Mouse (Mus musculus): ENCODE measurements at regions not wholly inside any gene's neighbourhood (a gene's known extent, or its start where the extent isn't known, plus 50 kb on each side); places are given as distances from the start of the nearest gene placed in this dataset.
A peak's percentile ranks its signal among the peaks of the same experiment; 100 is the strongest.

DNA sequence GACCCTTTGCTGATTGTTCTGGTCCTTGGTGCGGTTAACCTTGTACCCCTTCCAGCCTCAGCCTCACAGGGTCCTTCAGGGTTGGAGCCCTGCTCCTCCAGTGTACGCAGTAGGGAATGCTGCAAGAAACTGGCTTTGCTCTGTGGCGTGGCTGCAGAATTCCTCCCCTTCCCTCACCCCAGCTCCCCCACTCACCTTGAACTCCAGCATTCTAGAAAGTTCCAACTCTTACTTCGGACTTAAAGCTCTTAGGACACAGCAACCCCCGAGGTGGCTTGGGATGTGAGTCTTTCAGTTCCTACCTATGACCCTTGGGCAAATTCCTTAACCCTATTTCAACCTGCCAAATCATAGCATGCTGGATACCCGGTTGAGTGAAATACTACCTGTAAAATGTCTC is 73.3 kb upstream of the 1700024P04Rik start:
- no peak for DNase-seq (ENCODE audit: low spot score in 2 of 2)

DNA sequence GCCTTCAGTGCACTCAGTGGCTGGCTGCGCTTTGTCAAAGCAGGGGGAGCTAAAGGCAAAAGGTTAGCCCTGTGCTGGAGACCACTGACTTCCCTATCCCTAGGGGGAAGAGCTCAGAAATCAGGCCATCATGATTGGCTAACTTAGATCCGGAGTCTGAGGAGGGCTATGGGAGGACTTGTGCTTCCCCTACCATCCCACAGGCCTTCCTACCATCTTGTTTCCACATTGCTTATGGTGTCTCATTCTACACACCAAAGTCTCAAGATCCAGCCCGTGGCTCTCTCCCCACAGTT is 72.9 kb upstream of the 1700024P04Rik start:
- DNase-seq (ENCODE audit: low spot score in 2 of 2): no peak

DNA sequence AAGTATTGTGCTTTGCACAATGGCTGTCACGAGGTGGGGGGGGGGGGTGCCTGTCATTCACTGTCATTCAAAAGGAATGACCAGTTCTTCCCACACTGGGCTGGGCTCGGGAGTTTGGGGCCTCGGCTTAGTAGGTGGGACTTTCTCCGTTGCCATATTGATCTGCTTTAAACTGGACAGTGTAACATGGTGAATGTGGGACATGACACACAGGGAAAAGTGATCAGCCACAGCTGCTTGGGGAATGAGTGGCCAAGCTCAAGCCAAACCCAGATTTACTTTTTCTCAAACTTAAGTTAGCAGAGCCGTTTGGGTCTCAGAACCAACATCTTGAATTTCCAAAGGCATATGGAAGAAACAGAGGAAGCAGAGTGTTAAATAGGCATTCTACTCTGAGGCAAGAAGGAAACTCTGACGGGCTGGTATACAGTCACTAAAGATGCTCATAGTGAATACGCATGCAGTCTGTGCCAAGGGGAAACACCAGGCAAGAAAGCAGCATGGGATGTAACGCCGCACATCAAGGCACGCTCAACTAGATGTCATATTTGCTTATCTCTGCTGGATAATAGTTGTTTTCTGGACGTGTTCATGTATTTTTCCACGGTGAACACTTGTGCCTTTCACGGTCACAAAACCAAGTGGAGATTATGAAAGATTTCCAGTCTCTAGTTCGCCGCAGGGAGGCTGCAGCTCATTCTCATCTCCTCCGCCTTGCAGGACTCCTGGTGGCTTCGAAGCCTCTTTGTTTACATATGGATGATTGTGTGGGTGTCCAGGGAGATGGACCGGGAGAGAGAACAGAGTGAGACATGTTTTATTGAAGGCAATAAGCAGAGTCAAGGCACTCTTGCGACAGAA is 72.3 kb upstream of the 1700024P04Rik start:
- DNase-seq (ENCODE audit: low spot score in 2 of 2): no peak

DNA sequence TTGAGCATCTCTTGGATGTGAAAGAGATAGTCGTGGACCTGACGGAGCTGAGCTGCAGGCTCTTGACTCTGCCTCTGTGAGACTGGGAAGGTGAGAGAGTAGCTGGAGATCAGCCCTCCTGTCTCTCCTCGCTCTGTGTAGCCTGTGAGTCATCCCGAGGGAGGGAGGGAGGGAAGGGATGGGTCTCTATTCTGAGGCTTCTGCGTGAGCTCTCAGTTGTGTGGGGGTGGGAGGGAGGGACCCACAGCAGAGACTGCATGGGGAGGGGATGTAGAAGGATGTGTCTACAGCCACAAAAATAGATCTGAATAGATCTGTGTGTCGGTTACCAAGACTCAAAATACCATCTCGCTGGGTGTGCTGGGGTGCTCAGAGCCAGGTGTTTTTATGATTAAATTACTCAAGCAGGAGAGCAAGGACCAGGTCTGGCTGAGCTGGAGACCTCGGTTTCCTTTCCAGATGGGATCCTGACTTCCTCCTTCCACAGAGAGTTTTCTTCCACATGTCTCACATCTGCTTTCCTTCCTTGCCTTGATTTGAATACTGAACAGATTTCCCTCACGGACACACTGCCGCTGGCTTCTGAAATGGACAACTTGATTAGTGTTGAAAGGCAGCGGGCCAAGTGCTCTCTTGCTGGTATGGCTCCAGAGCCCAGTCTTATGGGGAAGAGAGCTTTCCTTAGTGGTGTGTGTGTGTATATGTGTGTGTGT is 71.4 kb upstream of the 1700024P04Rik start:
- no peak for DNase-seq (ENCODE audit: low spot score in 2 of 2)

DNA sequence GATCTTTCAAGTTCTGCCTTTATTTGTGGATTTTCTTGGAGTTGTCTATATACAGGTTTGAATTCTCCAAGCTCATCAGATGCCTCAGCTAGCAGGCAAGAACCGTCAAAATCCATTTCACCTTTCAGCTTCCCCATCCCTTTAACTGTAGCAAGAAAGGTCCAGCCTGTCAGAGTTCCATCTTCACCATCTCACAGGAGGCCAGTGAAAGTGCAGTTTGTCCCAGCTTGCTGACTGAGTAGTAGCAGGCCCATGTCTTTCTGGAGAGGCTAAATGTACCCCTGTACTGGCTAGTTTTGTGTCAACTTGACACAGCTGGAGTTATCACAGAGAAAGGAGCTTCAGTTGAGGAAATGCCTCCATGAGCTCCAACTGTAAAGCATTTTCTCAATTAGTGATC is 67.7 kb upstream of the 1700024P04Rik start:
- DNase-seq (ENCODE audit: low spot score in 2 of 2): no peak

DNA sequence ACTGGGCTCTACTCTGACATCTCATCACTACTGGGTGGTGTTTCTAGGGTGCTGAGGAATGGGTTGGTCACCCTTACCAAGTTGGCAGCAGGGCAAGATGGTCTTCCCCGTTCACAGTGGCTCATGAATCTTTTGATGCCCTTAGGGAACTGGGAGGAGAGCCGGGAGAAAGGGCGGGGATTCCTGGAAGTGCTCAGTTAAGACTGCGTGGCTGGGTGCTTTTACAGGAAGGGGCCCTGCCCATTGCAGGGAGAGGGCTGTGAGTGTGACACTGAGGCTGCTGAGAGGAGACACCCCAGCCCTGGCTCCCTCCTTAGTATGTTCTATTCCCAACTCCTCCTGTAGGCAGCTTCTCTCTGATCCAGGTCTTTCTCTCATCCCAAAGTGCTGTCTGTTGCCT is 65.3 kb upstream of the 1700024P04Rik start:
- DNase-seq (ENCODE audit: low spot score in 2 of 2): no peak

DNA sequence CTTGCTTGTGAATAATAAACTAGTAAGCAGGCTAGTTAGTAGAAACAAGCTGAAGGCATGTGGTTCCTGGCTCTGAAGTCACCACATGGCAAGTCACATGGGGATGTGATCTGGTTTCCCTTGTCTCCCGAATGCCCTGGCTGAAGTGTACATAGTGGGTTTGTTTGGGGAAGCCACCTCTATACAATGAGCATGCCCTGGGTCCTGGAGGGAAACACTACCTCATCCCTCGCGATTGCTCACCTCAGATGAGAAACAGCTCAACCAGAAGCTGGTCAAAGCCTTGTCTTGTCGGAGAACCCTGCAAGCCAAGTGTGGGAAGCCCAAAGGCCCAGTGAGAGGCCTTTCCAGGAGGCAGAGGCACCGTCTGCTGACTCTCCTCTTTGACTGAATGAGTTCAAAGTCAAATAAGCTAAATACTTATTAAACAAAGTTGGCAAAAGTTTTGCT is 64.3 kb upstream of the 1700024P04Rik start:
- DNase-seq (ENCODE audit: low spot score in 2 of 2): no peak

DNA sequence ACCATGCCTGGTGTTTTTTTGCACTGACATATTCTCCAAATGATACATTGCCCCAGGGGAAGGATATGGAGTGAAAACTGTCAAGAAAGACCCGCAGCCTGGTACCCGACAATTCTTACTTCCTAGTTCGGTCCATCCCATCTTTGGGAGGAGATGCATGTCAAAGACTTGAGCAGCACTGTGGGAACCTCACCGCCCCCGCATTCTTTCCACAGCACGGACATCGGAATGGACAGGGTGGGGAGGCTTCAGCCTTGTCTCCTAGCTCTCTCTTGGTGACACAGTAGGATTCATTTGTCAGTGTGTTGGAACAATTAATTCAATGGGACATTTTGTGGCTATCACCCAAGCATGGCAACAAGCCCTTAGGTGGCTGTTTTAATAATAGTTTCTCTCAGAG is 62.9 kb upstream of the 1700024P04Rik start:
- no peak for DNase-seq (ENCODE audit: low spot score in 2 of 2)

DNA sequence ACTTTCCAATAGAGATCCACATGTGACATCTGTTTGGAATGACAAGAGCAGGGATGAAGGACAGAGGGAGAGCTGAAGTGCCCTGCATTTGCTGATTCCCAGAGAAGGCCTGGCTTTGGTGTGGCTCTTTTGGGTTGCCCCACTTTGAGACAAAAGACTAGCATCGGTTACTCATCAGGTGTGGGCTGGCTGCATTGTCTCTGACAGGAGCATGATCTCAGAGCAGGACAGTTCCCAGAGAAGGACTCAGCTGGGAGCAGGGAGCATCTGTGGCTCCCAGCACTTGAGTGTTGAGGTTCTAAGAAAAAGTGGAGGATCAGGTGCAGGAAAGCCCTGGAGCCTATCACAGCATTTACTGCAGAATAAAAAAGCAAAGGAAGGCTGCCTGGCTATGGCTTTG is 62.4 kb upstream of the 1700024P04Rik start:
- no peak for DNase-seq (ENCODE audit: low spot score in 2 of 2)

DNA sequence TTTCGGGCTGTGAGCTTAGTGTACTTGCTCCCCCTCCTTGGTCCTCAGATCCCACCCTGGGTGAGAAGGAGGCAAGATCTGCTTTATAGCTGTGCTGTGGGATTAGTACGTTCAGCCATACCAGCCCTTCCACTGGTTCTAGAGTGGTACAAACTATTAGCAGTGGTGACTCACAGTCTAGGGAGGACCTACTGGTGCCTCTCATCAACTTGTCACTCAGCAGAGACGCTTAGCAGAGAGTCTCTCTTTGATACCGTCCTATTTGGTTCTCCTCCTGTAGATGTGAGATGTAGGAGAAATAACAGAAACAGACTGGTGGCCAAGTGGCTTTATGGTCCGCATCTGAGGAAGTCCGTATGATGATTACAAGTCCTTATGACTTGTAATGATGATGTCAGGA is 57.7 kb upstream of the 1700024P04Rik start:
- no peak for DNase-seq (ENCODE audit: low spot score in 2 of 2)

DNA sequence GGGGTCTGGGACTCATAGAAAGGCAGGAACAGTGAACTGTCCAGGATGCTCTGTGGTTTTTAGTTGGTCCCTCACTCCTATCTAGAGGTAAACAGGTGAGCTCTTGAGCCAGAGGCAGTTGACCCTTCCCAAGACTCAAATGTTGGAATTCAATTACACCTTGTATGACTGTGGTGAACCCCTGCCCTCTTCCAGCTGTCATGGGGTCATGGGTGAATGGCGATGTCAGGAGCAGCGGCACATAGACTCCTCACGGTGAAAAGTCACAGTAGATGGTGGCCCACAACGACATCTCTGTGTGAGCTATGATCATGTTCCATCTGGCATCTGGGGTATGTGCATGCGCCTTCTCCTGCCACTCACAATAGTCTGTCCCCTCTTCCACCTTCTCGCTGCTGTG is 56.9 kb upstream of the 1700024P04Rik start:
- no peak for DNase-seq (ENCODE audit: low spot score in 2 of 2)

DNA sequence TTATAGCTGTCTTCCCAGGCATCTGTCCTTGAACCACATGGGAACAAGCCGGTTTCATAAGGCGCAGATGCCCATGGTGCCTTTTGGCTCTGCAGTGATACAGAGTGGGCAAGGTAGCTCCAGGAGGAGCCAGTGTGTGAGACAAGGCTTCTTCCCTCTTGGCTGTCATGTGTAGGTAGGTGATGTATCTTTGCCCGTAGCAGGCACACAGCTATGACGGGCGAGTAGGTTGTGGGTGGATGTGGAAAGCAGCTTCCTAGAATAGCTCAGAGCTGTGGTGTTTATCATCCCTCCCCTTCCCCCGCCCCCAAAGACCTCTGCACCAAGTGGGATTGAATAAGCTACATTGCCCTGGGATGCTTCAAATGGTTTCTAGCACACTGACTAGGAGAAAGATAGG is 56.5 kb upstream of the 1700024P04Rik start:
- DNase-seq (ENCODE audit: low spot score in 2 of 2): peak in 1 of 2 experiments; percentile 44

DNA sequence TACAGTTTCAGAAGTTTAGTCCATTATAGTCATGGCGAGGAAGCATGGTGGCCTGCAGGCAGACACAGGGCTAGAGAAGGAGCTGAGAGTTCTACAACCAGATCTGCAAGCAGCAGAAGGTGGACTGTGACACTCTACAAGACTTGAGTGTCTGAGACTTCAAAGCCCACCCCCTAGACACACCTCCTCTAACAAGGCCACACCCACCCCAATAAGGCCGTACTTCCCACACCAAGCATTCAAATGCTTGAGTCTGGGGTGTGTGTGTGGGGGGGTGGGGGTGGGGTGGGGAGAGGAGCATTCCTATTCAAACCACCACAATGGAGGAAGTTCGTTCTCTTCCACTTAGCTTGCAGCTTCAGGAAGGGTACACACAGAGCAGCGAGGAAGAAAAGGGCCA is 55.8 kb upstream of the 1700024P04Rik start:
- DNase-seq (ENCODE audit: low spot score in 2 of 2): no peak

DNA sequence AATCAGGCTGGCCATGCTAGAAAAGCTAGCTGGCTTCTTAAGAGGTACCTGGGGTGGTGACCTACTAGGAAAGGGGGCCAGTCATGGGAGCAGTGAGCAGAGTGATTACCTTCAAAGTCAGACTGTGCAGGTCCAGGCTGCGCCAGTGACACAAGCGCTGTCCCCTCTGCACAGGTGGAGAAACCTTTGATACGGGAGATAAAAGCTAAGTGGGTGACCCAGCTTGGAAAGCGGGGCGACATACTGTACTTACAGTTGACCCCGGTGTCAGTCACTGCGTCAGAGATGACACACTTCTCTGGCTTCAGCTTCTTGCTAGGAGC is 54.7 kb upstream of the 1700024P04Rik start:
- no peak for DNase-seq (ENCODE audit: low spot score in 2 of 2)

DNA sequence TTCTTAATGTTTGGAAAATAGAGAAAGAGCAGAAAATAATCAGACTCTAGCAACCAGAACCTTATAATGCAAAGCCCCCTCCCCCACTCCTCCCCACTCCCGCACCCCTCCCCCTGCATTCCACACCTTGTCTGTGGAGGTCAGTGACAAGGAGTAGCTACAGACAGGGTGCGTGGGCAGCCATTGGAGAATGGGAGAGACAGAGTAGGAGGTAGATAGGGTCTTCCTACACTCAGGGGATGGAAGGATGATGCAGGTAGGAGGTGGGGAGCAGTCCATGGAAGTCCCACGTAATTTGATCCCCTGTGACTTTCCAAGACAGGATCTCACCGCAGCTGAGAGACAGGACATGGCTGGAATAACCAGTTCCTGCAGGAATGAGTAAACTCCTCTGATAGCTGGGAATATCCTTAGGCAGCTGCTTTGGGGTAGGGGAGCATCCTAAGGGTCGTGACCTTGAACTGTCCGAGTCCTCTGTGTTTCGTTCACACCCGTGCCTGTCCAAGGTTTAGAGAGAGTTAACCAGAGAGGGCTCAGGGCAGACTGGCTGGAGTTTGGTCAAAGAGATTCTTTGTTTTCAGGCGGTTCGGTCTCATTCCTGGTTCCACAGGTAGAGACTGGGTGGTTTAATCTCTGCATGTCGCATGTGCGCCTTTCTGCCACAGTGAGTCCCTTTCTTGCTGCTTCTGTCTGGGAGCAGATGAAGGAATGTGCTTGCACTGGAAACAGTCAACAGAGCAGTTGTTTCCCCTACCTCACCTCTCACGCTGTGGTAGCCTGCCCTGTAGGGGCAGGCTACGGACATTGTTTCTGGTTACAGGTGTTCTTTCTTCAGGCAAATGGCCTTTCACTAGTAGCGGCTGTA is 54.1 kb upstream of the 1700024P04Rik start:
- no peak for DNase-seq (ENCODE audit: low spot score in 2 of 2)

DNA sequence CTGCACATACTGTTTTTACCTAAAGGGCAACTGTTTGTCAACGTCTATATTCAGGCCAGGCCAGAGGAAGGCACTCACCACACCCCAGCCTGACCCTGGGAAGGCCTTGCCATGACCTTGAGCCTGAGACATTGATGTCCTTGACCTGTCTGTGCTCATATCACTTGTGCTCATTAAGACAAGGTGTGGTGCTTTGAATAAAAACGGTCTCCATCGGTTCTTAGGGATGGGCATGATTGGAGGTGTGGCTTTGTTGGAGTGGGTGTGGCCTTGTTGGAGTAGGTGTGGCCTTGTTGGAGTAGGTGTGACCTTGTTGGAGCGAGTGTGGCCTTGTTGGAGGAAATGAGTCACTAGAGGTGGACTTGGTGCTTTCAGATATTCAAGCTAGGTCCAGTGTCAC is 52.8 kb upstream of the 1700024P04Rik start:
- DNase-seq (ENCODE audit: low spot score in 2 of 2): no peak

Measured in layer of hippocampus, adult 18-20 months (tissue).